Mouse (Mus musculus): ENCODE measurements around the gene Irf9.

GRCm38 (mm10) chr14:55554635-55555034 is 48.7 kb upstream of the Irf9 start:
- TF ChIP-seq CTCF (IDR thresholded peaks at IDR 0.05; ENCODE audit: borderline replicate concordance, insufficient read depth, low read depth, low read length) = no peak
- TF ChIP-seq POLR2A (IDR thresholded peaks at IDR 0.05; ENCODE audit: borderline replicate concordance, insufficient read depth, low read length) = no peak
